Mouse (Mus musculus): Measurements from ENCODE around the gene Lalba.
"Not testable (repeated sequence)": the region's sequence is repeated elsewhere in the genome, so short reads cannot be mapped to it uniquely, and the experiment has no call there.

Lalba gene

GRCm38 (mm10) chr15:98491332-98491731 lies 8.8 kb upstream of the Lalba start:
- DNase-seq (ENCODE audit: low spot score): no peak

- DNase-seq (ENCODE audit: low spot score): no peak
Observed at GRCm38 (mm10) chr15:98486433-98487021, 4.0 kb upstream of the Lalba start.

- no peak for DNase-seq (ENCODE audit: low spot score)
Observed at GRCm38 (mm10) chr15:98483907-98484886, 1.7 kb upstream of the Lalba start.

- no peak for DNase-seq (ENCODE audit: low spot score)
Observed at GRCm38 (mm10) chr15:98479568-98480102, 2.9 kb downstream of the Lalba start.

GRCm38 (mm10) chr15:98476281-98476680 lies 6.2 kb downstream of the Lalba start:
- no peak for DNase-seq (ENCODE audit: low spot score)

GRCm38 (mm10) chr15:98475382-98475781 lies 7.1 kb downstream of the Lalba start:
- no peak for DNase-seq (ENCODE audit: low spot score)

GRCm38 (mm10) chr15:98474958-98475357 lies 7.6 kb downstream of the Lalba start:
- DNase-seq (ENCODE audit: low spot score): no peak

GRCm38 (mm10) chr15:98471539-98471938 lies 11.0 kb downstream of the Lalba start:
- no peak for DNase-seq (ENCODE audit: low spot score)

GRCm38 (mm10) chr15:98469596-98469995 lies 12.9 kb downstream of the Lalba start, which contains the start of gene OR5BS1P:
Gene OR5BS1P, plus strand, starts transcription at chr15:98469896.
- no peak for DNase-seq (ENCODE audit: low spot score)

- DNase-seq (ENCODE audit: low spot score): no peak
Observed at GRCm38 (mm10) chr15:98452288-98452687, 30.2 kb downstream of the Lalba start, which contains the start of gene Olfr281. Gene Olfr281, plus strand, starts transcription at chr15:98452588.

GRCm38 (mm10) chr15:98448521-98448920 lies 34.0 kb downstream of the Lalba start:
- DNase-seq (ENCODE audit: low spot score): no peak

- DNase-seq (ENCODE audit: low spot score): no peak
Observed at GRCm38 (mm10) chr15:98444561-98444960, 38.0 kb downstream of the Lalba start.

- not testable (repeated sequence) for DNase-seq (ENCODE audit: low spot score)
Observed at GRCm38 (mm10) chr15:98430925-98431324, 51.6 kb downstream of the Lalba start, which contains the start of gene Olfr282. Gene Olfr282, plus strand, starts transcription at chr15:98431225.

Measured in urinary bladder, postnatal 10 days (tissue).